10 mouse cellular contexts compared by ENCODE assay signal in genomic region chr5:135353564-135353963, GRCm38 (mm10). TPM values are rescaled to one million over a fixed set of nuclear protein-coding genes. Genes with fewer than 3 reads are reported as not detected.
DNase-seq lines count a peak whose midpoint lies in the region; ATAC-seq lines count a peak whose summit lies in the region.
"Had no signal": no experiment of that assay in that cellular context is flagged by ENCODE, and none has a peak within 500 bp of the region (broad histone marks: within the 10 kb centered on the region; RNA-seq: fewer than 3 reads in every experiment).

No protein-coding gene starts in this region.

- no peak for DNase-seq in heart, embryonic 10.5 days (ENCODE audit: low spot score)
- no peak for DNase-seq in heart, postnatal 14 days
- DNase-seq in neural tube, embryonic 11.5 days (ENCODE audit: low spot score): peak; percentile 65
- no peak for DNase-seq in neural tube, embryonic 10.5 days (ENCODE audit: extremely low spot score, low spot score)
- peak; percentile 47 for DNase-seq in embryo, embryonic 9.5 days (ENCODE audit: extremely low spot score)
- DNase-seq in retina, postnatal 1 day: peak; percentile 51
- DNase-seq in cerebellum, adult 9-11 months: no peak
- DNase-seq in frontal cortex, postnatal 10 days (ENCODE audit: low spot score in 2 of 2): no peak
- DNase-seq: cerebellum, adult 8-10 months had no signal

- peaks cover 12% of the 10 kb centered on the region for H3K9me3 ChIP-seq in heart, embryonic 10.5 days
- H3K9me3 ChIP-seq in neural tube, embryonic 11.5 days (ENCODE audit: control insufficient read depth, low read length): no peaks in the 10 kb centered on the region

- H3K9ac ChIP-seq in neural tube, embryonic 11.5 days (ENCODE audit: low read length): no peak overlapping the region

- WGBS in heart, embryonic 10.5 days: 16% methylated on average over 20 of the region's 20 CpGs
- WGBS in neural tube, embryonic 11.5 days: 15% methylated on average over 20 of the region's 20 CpGs

- H3K4me1 ChIP-seq in heart, embryonic 10.5 days: 0 out of 2 replicates have a peak, but pooled peaks cover 3% of the 10 kb centered on the region
- H3K4me1 ChIP-seq in neural tube, embryonic 11.5 days (ENCODE audit: control insufficient read depth, insufficient read depth, low read length): no peaks in the 10 kb centered on the region

- no peak overlapping the region for H3K4me2 ChIP-seq in neural tube, embryonic 11.5 days (ENCODE audit: low read depth)

- H3K36me3 ChIP-seq in heart, embryonic 10.5 days: no peaks in the 10 kb centered on the region
- no peaks in the 10 kb centered on the region for H3K36me3 ChIP-seq in neural tube, embryonic 11.5 days (ENCODE audit: control insufficient read depth, insufficient read depth, low read length)

- H3K27me3 ChIP-seq in heart, embryonic 10.5 days (ENCODE audit: insufficient read depth, poor library complexity, severe bottlenecking): peaks cover 28% of the 10 kb centered on the region
- peaks cover 4% of the 10 kb centered on the region; the same call in 1 of the 2 replicates for H3K27me3 ChIP-seq in neural tube, embryonic 11.5 days (ENCODE audit: control insufficient read depth, insufficient read depth, low read length)

- intact Hi-C loops in heart, postnatal 14 days (cut with DNase I): no loop called here

- 0 out of 2 replicates have a peak overlapping the region, but pooled peaks have one; percentile 19 for H3K4me3 ChIP-seq in heart, embryonic 10.5 days
- no peak overlapping the region for H3K4me3 ChIP-seq in neural tube, embryonic 11.5 days (ENCODE audit: low read depth, low read length)

- ATAC-seq in neural tube, embryonic 11.5 days (ENCODE audit: insufficient read depth, low FRiP score, low TSS enrichment): no peak

- no peak overlapping the region for H3K27ac ChIP-seq in heart, embryonic 10.5 days
- H3K27ac ChIP-seq in neural tube, embryonic 11.5 days (ENCODE audit: low read depth, low read length): no peak overlapping the region

RNA-seq across cellular contexts. Expression of gene Trim50, which starts 0.5 kb away (rescaled TPM):
- not detected in 2 replicates for polyA plus RNA-seq in heart, embryonic 10.5 days (2016; fragmentation: Nextera tagmentation; extraction: Ambion mirVana)
- total RNA-seq in heart, postnatal 14 days (2021): not detected
- polyA plus RNA-seq in neural tube, embryonic 11.5 days (2014; fragmentation: Nextera tagmentation; extraction: Ambion mirVana): not detected in 2 replicates
- polyA plus RNA-seq: gonadal fat pad, adult 2 months had no signal

RNA-seq across cellular contexts. Expression of gene Fkbp6, which starts 3.7 kb away (rescaled TPM):
- 0.15 and 0.21 TPM in 2 replicates for polyA plus RNA-seq in heart, embryonic 10.5 days (2016; fragmentation: Nextera tagmentation; extraction: Ambion mirVana)
- total RNA-seq in heart, postnatal 14 days (2021): under 1 TPM; 0.29 to 0.61 TPM
- not detected in 2 replicates for polyA plus RNA-seq in neural tube, embryonic 11.5 days (2014; fragmentation: Nextera tagmentation; extraction: Ambion mirVana)
- polyA plus RNA-seq: gonadal fat pad, adult 2 months had no signal

RNA-seq across cellular contexts. Expression of gene Nsun5, which starts 16.2 kb away (rescaled TPM):
- 27.2 and 33.5 TPM in 2 replicates for polyA plus RNA-seq in heart, embryonic 10.5 days (2016; fragmentation: Nextera tagmentation; extraction: Ambion mirVana)
- total RNA-seq in heart, postnatal 14 days (2021): 10 to 100 TPM; 14.5 to 17.0 TPM
- 30.3 and 30.5 TPM in 2 replicates for polyA plus RNA-seq in neural tube, embryonic 11.5 days (2014; fragmentation: Nextera tagmentation; extraction: Ambion mirVana)

RNA-seq across cellular contexts. Expression of gene Pom121, which starts 40.8 kb away (rescaled TPM):
- polyA plus RNA-seq in heart, embryonic 10.5 days (2016; fragmentation: Nextera tagmentation; extraction: Ambion mirVana): 11.1 and 17.2 TPM in 2 replicates
- 10 to 100 TPM; 15.8 to 18.2 TPM for total RNA-seq in heart, postnatal 14 days (2021)
- polyA plus RNA-seq in neural tube, embryonic 11.5 days (2014; fragmentation: Nextera tagmentation; extraction: Ambion mirVana): 19.9 and 20.3 TPM in 2 replicates

Comparison
In these comparisons a context has a peak if more than half of its experiments do, and no peak if none do; other contexts are left out.
1. DNase-seq: peak in neural tube, embryonic 11.5 days (single experiment), embryo, embryonic 9.5 days (single experiment) and retina, postnatal 1 day (single experiment); none in heart, embryonic 10.5 days (single experiment), heart, postnatal 14 days (0 of 2), neural tube, embryonic 10.5 days (single experiment), cerebellum, adult 9-11 months (single experiment) and frontal cortex, postnatal 10 days (0 of 2).